Mouse (Mus musculus): ENCODE data around the gene Stard13.

DNA sequence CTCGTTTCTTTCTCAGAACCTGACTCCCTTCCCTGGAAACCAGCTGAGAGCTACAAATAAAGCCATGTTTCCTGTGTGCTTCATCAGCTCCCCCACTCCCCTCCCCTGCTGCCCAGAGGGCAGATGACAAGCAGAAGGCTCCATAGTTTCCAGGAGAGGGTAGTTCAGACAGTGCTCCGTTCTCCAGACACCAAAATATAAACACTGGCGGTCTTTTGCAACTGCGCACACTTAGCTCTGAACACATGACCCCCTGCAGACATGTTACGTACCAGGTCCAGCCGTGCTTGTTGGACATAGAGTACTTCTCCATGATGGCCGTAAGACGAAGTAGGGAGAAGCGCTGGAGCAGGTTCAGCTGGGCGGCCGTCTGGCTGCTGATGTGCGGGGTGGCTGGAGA is 173.2 kb downstream of the Stard13 start:
- TF ChIP-seq CTCF (IDR thresholded peaks at IDR 0.05): peak; percentile 37; the same call in 1 of the 2 replicates
- TF ChIP-seq EP300 (IDR thresholded peaks at IDR 0.05): peak; percentile 41; the same call in 1 of the 2 replicates
